In the genomic region with DNA sequence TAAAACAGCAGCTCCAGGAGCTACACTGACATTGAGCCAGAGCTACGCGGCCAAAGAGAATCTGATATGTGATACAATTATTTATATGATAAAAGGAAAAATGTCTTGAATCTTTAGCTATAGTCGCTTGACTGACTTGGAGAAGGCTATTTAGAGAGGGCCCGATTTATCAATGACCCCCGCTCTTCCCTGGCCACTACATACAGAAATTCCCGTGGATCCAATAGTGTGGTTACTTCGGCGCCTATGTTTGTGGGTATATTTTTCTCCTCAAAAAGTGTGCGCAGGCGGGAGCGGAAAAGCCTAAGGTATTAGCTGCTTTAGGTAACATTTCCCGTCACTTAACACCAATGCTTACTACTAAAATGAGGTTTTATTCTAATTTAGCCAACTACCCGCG, we compare ENCODE assay signal across 14 mouse cellular contexts. TPM values are rescaled to one million over a fixed set of nuclear protein-coding genes. Genes with fewer than 3 reads are reported as not detected.
DNase-seq lines count a peak whose midpoint lies in the region; ATAC-seq and TF ChIP-seq lines count a peak whose summit lies in the region.
"Had no signal": no experiment of that assay in that cellular context is flagged by ENCODE, and none has a peak within 500 bp of the region (broad histone marks: within the 10 kb centered on the region; RNA-seq: fewer than 3 reads in every experiment).

No protein-coding gene starts in this region.

- H3K9ac ChIP-seq in kidney, postnatal 0 days (ENCODE audit: low read depth, low read length) = no peak overlapping the region
- no peak overlapping the region for H3K9ac ChIP-seq in embryonic facial prominence, embryonic 11.5 days (replicated peaks; ENCODE audit: low read length)
- H3K9ac ChIP-seq in hindbrain, embryonic 13.5 days = no peak overlapping the region
- H3K9ac ChIP-seq: limb, embryonic 15.5 days had no signal

- TF ChIP-seq POLR2A in cortical plate, adult 2 months (IDR thresholded peaks at IDR 0.05; ENCODE audit: extremely low read depth, insufficient read depth, low read length) = no peak

- peaks cover 23% of the 10 kb centered on the region; the same call in 1 of the 2 replicates for H3K4me1 ChIP-seq in kidney, postnatal 0 days (replicated peaks; ENCODE audit: insufficient read depth, low read length)
- H3K4me1 ChIP-seq in cortical plate, adult 2 months (ENCODE audit: control insufficient read depth, insufficient read depth, low read length) = no peaks in the 10 kb centered on the region; the same call in 1 of the 2 replicates
- H3K4me1 ChIP-seq in embryonic facial prominence, embryonic 11.5 days (ENCODE audit: control insufficient read depth, insufficient read depth, low read length) = peaks cover 10% of the 10 kb centered on the region; the same call in 1 of the 2 replicates
- peaks cover 53% of the 10 kb centered on the region for H3K4me1 ChIP-seq in hindbrain, embryonic 13.5 days (replicated peaks)

- no peak for DNase-seq in kidney, postnatal 0 days (ENCODE audit: low spot score)
- DNase-seq in kidney, postnatal 4 days = no peak
- DNase-seq in embryonic facial prominence, embryonic 11.5 days (ENCODE audit: low spot score) = peak; percentile 35
- no peak for DNase-seq in natural killer cell, adult 2 months (ENCODE audit: low spot score in 2 of 2)
- no peak for DNase-seq in heart, postnatal 25 days (ENCODE audit: low spot score)
- DNase-seq: adrenal gland, postnatal 36 days; gastrocnemius, postnatal 25 days had no signal

- H3K4me3 ChIP-seq in kidney, postnatal 0 days (replicated peaks; ENCODE audit: low read depth, low read length) = peak overlapping the region; percentile 38
- peak overlapping the region; percentile 77 for H3K4me3 ChIP-seq in cortical plate, adult 2 months (ENCODE audit: insufficient read depth, low read length)
- H3K4me3 ChIP-seq in embryonic facial prominence, embryonic 11.5 days (ENCODE audit: low read depth, low read length) = no peak overlapping the region
- no peak overlapping the region for H3K4me3 ChIP-seq in hindbrain, embryonic 13.5 days
- H3K4me3 ChIP-seq: erythroblast, embryonic 14.5 days had no signal

- H3K27me3 ChIP-seq in kidney, postnatal 0 days (ENCODE audit: insufficient read depth, low read length) = peaks cover 75% of the 10 kb centered on the region
- peaks cover 83% of the 10 kb centered on the region for H3K27me3 ChIP-seq in embryonic facial prominence, embryonic 11.5 days (ENCODE audit: control insufficient read depth, insufficient read depth, low read length)
- H3K27me3 ChIP-seq in hindbrain, embryonic 13.5 days = peaks cover 98% of the 10 kb centered on the region

- whole genome bisulfite sequencing in kidney, postnatal 0 days = 8% methylated on average over 14 of the region's 14 CpGs
- 4% methylated on average over 14 of the region's 14 CpGs for WGBS in embryonic facial prominence, embryonic 11.5 days
- WGBS in hindbrain, embryonic 13.5 days = 5% methylated on average over 14 of the region's 14 CpGs

- H3K4me2 ChIP-seq in kidney, postnatal 0 days (ENCODE audit: low read length) = peak overlapping the region; percentile 59; the same call in 1 of the 2 replicates
- H3K4me2 ChIP-seq in embryonic facial prominence, embryonic 11.5 days (ENCODE audit: low read depth, low read length) = no peak overlapping the region
- peak overlapping the region; percentile 42; the same call in 1 of the 2 replicates for H3K4me2 ChIP-seq in hindbrain, embryonic 13.5 days

- no peak for ATAC-seq in kidney, postnatal 0 days (replicated peaks; ENCODE audit: low FRiP score, low read depth)
- no peak for ATAC-seq in embryonic facial prominence, embryonic 11.5 days (replicated peaks; ENCODE audit: insufficient number of reproducible peaks, low FRiP score, low TSS enrichment, low read depth)
- ATAC-seq in hindbrain, embryonic 13.5 days (ENCODE audit: low FRiP score) = no peak
- no peak for ATAC-seq in megakaryocyte progenitor cell, adult 5-6 weeks (replicated peaks; ENCODE audit: poor library complexity)

- no peak for TF ChIP-seq CTCF in kidney, postnatal 0 days (IDR thresholded peaks at IDR 0.05; ENCODE audit: low read depth)
- TF ChIP-seq CTCF in cortical plate, adult 2 months (IDR thresholded peaks at IDR 0.05; ENCODE audit: extremely low read depth, insufficient read depth, low read length) = no peak

- intact Hi-C loops in heart, postnatal 25 days (cut with DNase I) = no loop called here

- no peak overlapping the region for H3K27ac ChIP-seq in kidney, postnatal 0 days
- no peak overlapping the region for H3K27ac ChIP-seq in cortical plate, adult 2 months (ENCODE audit: insufficient read depth, low read length)
- no peak overlapping the region for H3K27ac ChIP-seq in embryonic facial prominence, embryonic 11.5 days (replicated peaks; ENCODE audit: low read depth, low read length)
- H3K27ac ChIP-seq in hindbrain, embryonic 13.5 days = no peak overlapping the region
- H3K27ac ChIP-seq: limb, embryonic 15.5 days had no signal

- H3K9me3 ChIP-seq in kidney, postnatal 0 days (replicated peaks; ENCODE audit: low read length) = no peaks in the 10 kb centered on the region
- H3K9me3 ChIP-seq in embryonic facial prominence, embryonic 11.5 days (replicated peaks; ENCODE audit: control insufficient read depth, low read length) = no peaks in the 10 kb centered on the region
- H3K9me3 ChIP-seq in hindbrain, embryonic 13.5 days = no peaks in the 10 kb centered on the region
- H3K9me3 ChIP-seq: limb, embryonic 15.5 days had no signal

- H3K36me3 ChIP-seq in kidney, postnatal 0 days (ENCODE audit: insufficient read depth, low read length) = no peaks in the 10 kb centered on the region
- no peaks in the 10 kb centered on the region for H3K36me3 ChIP-seq in embryonic facial prominence, embryonic 11.5 days (replicated peaks; ENCODE audit: control insufficient read depth, insufficient read depth, low read depth, low read length)
- no peaks in the 10 kb centered on the region for H3K36me3 ChIP-seq in hindbrain, embryonic 13.5 days
- H3K36me3 ChIP-seq: limb, embryonic 15.5 days had no signal

RNA-seq across cellular contexts. Expression of a gene that starts 2.1 kb away (rescaled TPM):
- polyA plus RNA-seq in kidney, postnatal 0 days (2015; fragmentation: Nextera tagmentation; extraction: Ambion mirVana) = 36.5 and 40.2 TPM in 2 replicates
- polyA plus RNA-seq in cortical plate, adult 2 months (2012; rRNA removed) = 46.4 and 51.2 TPM in 2 replicates
- 0.56 and 0.88 TPM in 2 replicates for polyA plus RNA-seq in embryonic facial prominence, embryonic 11.5 days (2014; fragmentation: Nextera tagmentation; extraction: Ambion mirVana)
- not detected in 2 replicates for polyA plus RNA-seq in hindbrain, embryonic 13.5 days (2015; fragmentation: Nextera tagmentation; extraction: Ambion mirVana)
- not detected in 2 replicates for total RNA-seq in megakaryocyte progenitor cell, adult 5-6 weeks (2015)
- not detected in 2 replicates for total RNA-seq in megakaryocyte progenitor cell, adult 5-6 weeks (2017)
- total RNA-seq in heart, postnatal 25 days (2021) = not detected
- total RNA-seq: adrenal gland, postnatal 36 days; gastrocnemius, postnatal 25 days; heart, postnatal 10 days had no signal
- polyA plus RNA-seq: erythroblast, embryonic 14.5 days; neural tube, embryonic 14.5 days had no signal

RNA-seq across cellular contexts. Expression of a gene that starts 51.8 kb away (rescaled TPM):
- polyA plus RNA-seq in kidney, postnatal 0 days (2015; fragmentation: Nextera tagmentation; extraction: Ambion mirVana) = 78.8 and 83.7 TPM in 2 replicates
- 15.3 and 18.5 TPM in 2 replicates for polyA plus RNA-seq in cortical plate, adult 2 months (2012; rRNA removed)
- 54.5 and 62.2 TPM in 2 replicates for polyA plus RNA-seq in embryonic facial prominence, embryonic 11.5 days (2014; fragmentation: Nextera tagmentation; extraction: Ambion mirVana)
- polyA plus RNA-seq in hindbrain, embryonic 13.5 days (2015; fragmentation: Nextera tagmentation; extraction: Ambion mirVana) = 21.1 and 23.0 TPM in 2 replicates
- 18.1 and 23.7 TPM in 2 replicates for total RNA-seq in megakaryocyte progenitor cell, adult 5-6 weeks (2015)
- total RNA-seq in megakaryocyte progenitor cell, adult 5-6 weeks (2017) = 23.6 and 29.4 TPM in 2 replicates
- 10 to 100 TPM; 73.5 to 76.8 TPM for total RNA-seq in heart, postnatal 25 days (2021)

Comparison
In these comparisons a context has a peak if more than half of its experiments do, and no peak if none do; other contexts are left out.
1. H3K4me3 ChIP-seq: peak in kidney, postnatal 0 days (single experiment) and cortical plate, adult 2 months (single experiment); none in embryonic facial prominence, embryonic 11.5 days (single experiment) and hindbrain, embryonic 13.5 days (single experiment).
2. RNA of a gene that starts 2.1 kb away (polyA plus RNA-seq): 46.4 to 51.2 TPM in cortical plate, adult 2 months and 36.5 to 40.2 TPM in kidney, postnatal 0 days; 0.56 to 0.88 TPM in embryonic facial prominence, embryonic 11.5 days and not detected in hindbrain, embryonic 13.5 days; every median in the first group is over 10 times any median in the second.